Mouse (Mus musculus) cerebellum, postnatal 36 days (tissue): ENCODE results near the gene Aph1b.
"Not testable (repeated sequence)": the region's sequence is repeated elsewhere in the genome, so short reads cannot be mapped to it uniquely, and the experiment has no call there.

Source experiments
- DNase-seq, 2 experiments: peaks; one replicate each; pipeline ENCODE4 v3.0.0; 2021 to 2022; ENCODE audit warnings: mixed read lengths in 2 of 2

Gene Aph1b

GRCm38 (mm10) chr9:66795464-66796324 lies at the start of gene Aph1b:
TSS of gene Aph1b (minus strand) at chr9:66795490.
- DNase-seq = peak; percentile 94 to 97

GRCm38 (mm10) chr9:66835097-66835480 lies 39.8 kb upstream of the Aph1b start:
- no peak for DNase-seq

DNA sequence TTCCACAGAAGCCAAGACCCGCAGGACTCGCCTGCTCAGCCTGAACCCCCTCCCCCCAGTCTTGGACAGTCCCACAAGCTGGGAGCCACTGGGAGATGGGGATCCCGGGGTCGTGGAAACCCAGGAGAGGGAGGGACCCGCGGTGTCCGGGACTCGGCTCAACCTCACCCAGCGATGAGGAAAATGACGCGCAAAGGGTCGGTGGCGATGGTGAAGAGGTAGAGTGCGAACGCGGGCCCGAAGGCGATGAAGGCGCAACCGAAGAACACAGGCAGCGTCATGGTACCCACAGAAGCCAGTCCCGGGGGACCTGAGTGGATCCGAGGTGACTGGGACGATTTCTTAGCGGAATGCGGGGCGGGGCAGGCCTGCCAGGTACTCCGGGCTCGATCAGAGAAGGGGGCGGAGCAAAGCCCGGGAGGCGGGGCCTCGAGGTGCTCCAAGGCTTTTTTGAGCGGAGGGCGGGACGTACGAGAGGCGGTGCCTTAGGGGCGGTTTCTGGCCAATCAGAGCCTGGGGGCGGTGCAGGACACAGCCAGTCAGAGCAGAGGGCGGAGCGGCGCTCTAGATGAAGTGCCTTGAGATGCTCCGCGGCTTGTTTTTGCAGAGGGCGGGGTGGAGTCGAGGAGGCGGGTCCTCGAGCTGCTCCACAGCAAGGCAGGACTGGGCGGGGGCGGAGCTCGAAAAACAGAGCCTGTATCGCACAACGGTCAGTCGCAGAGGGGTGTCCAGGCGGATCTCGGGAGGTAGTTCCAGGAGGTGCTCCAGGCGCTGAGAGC lies 39.2 kb upstream of the Aph1b start, which contains the start of gene Aph1c:
TSS of gene Aph1c (minus strand) at position 409 of the 779 bp plus-strand sequence.
- DNase-seq = peak; percentile 98

DNA sequence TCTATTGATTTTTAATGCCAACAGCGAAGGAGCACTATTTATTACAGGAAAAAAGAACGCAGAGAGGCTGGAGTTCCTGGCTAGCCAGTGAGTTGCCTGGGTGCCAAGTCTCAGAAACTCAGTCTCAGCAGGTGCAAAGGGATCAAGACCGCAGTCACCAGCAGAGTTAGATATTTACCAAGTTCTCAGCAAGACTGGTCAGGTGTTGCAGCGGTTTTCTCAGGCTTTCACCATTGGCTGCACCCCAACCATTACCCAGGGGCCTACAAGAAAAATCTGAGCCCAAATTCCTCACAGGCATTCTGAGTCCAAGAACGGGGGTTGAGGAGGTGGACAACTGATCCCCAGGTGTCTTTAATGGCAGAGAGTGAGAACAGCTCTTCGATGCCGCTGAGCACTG lies 38.6 kb upstream of the Aph1b start:
- peak; percentile 8 to 18 for DNase-seq

DNA sequence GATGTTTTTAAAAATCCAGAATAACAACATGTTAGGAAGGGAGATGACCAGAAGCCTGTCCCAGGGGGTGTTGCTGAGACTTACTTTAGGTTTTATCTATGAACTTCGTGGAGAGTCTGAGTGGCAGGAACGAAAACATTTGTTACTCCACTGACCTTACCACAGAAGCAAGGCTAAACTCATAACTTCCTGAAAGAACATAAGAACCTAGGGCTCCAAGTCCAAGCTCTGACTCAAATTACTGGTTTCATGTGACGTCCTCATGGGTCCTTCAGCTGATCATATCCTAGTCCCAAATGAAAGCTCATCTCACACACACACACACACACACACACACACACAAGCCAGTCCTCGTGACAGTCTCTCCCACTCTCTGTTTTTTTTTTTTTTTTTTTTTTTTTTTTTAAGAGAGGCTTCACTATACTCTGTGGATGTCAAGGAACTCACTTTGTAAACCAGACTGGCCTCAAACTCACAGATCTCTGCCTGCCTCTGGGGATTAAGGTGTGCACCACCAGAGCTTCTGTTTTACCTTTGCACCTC lies 37.1 kb upstream of the Aph1b start:
- DNase-seq = no peak

DNA sequence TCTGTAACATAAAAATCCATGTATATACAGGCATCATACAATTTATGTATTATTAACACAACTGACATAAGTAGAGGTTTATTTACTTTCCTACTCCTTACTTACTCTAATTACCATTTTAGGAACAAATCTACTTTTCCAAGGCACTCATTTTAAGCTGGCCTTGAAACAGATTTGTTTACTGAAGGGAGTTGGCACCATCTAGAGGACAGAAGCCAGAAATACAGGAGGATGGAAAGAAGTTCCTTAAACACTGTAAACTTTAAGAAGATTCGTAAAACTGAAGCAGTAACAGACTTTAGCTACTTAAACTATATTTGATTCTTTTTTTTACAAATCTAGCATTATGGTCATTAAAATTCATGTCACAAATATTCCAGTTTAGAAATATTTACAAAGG lies 30.7 kb upstream of the Aph1b start:
- peak in 1 of 2 experiments; percentile 33 for DNase-seq

DNA sequence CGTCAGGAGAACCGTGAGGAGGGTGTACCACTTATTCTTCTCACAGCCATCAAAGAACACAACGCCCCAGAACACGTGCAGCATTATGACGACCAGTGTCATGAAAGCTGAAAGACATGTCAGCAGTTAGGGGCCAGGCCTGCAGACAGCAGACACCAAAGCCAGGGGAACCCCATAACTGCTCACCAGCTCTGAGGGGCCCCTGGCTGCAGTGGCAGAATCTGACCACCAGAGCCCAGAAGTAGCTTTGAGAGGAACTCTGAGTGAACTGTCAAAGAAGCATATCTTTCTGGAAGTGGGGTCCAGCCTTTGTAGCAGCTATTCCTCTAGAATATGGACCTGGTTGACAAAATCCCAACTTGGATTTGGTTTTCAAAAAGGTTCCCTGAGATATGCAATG lies 27.0 kb upstream of the Aph1b start:
- not testable (repeated sequence) for DNase-seq

- DNase-seq = no peak
Measured at GRCm38 (mm10) chr9:66820996-66821395, 25.7 kb upstream of the Aph1b start.

DNA sequence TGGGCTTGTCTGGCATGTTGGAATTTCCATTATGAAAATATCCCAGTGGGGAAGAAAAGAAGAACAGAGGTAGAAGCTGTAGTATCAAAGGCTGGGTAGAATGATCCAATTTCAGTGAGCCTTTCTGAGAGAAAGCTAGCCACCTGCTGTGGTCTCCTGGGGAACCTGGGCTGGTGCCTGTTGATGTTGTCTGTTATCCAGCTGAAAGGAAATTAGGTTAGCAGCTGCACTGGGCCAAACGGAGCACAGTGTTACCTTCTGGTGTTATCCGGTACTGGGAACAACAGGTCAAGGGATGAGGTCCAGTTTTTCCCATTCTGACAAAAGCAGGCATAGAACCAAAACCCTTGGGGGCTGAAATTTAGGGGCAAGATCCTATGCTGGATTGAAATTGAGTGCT lies 18.1 kb upstream of the Aph1b start:
- DNase-seq = no peak

DNA sequence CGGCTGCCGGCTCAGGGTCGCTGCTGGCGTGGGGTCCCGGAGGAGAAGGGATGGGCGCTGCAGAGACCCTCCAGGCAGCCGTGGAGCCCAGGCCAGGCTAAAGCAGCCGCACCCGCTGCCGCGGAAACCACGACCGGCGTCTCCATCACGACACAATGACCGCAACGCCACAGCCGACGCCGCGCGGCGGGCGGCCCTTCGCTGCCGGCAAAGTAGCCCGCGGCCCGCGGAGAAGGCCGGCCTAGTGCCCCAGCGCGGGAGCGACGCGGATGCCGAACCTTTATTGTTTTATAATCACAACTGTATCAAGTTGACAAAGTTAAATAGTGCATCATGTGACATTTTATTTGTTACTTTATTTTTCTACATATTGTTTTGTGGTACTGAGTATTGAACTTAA lies 10.7 kb upstream of the Aph1b start:
- not testable (repeated sequence) for DNase-seq

- DNase-seq = no peak
Measured at GRCm38 (mm10) chr9:66801947-66802346, 6.7 kb upstream of the Aph1b start.

DNA sequence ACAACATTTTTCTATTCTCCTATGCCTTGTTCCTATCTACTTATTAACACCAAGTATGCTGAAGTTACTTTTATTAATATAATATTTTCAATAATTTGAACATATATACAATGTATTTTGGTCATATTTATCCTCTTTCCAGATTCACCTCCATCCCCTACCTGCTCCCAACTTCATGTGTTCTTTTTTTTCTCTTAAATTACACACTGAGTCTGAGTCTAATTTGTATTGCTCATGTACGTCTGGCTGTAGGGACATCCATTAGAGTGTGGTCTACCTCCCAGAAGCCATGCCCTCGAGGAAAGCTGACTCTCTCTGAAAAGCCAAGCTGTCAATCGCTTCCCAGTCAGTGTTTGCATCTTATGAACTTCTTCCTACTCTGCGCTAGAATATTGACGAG lies 1.4 kb upstream of the Aph1b start, which contains the start of gene Gm10647:
TSS of gene Gm10647 (plus strand) at position 301 of the 400 bp plus-strand sequence.
- DNase-seq = no peak

GRCm38 (mm10) chr9:66794629-66795463 lies 444 bp downstream of the Aph1b start:
- peak in 1 of 2 experiments; percentile 8 for DNase-seq

DNA sequence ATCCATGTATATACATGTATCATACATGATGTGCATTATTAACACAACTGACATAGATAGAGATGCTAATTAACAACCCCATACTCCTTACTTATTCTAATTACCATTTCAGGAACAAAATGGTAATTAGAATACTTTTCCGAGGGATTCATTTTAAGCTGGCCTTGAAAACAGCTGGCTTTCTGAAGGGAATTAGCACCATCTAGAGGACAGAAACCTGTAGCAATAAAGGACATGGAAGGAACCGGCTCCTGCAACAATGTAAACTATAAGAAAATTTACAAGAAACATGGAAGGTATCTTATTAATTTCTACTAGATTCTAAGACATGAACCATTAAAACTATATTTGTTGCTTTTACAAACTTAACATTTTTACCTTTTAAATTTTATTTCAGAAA lies 7.5 kb downstream of the Aph1b start:
- peak in 1 of 2 experiments; percentile 28 for DNase-seq

DNA sequence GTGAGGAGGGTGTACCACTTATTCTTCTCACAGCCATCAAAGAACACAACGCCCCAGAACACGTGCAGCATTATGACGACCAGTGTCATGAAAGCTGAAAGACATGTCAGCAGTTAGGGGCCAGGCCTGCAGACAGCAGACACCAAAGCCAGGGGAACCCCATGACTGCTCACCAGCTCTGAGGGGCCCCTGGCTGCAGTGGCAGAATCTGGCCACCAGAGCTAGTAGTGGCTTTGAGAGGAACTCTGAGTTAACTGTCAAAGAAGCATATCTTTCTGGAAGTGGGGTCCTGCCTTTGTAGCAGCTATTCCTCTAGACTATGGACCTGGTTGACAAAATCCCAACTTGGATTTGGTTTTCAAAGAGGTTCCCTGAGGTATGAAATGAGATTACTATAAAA lies 10.7 kb downstream of the Aph1b start:
- not testable (repeated sequence) for DNase-seq

DNA sequence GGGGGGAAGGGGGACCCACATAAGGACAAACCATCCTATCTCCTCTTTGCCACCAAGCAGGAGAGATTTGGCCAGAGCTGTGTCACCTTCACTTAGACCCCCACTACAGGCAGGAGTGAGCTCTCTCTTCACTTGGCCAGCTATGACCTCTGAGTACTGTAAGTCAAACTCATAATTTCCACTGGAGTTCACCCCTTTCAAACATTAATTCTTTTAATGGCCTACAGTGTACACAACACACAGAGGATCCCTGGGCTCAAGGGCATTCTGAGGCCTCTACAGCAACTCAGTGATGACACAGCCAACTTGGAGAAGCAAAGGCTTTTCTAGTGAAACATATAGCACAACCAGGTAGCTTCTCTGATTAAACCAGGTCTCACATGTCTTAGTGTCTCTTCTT lies 24.6 kb downstream of the Aph1b start:
- DNase-seq = no peak

- no peak for DNase-seq
Measured at GRCm38 (mm10) chr9:66769275-66769674, 26.0 kb downstream of the Aph1b start.

DNA sequence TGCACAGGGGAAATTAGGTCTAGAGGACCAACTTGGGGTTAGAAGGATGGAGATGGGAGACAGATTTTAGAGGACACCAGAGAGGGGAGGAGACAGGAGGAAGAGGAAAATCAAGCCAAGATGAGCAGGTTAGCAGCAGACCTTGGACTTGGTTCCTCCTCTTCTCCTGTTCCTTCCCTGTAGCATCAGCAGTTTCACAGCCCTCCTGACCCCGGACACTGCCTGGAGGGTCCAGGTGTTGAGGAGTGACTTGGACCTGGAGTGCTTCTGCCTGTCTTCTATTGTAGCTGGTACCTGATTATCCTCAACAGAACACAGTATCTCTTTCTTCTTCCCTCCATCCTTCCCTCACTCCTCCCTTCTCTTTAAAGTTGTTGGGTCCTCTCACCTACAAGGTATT lies 26.6 kb downstream of the Aph1b start:
- DNase-seq = no peak

GRCm38 (mm10) chr9:66760991-66761390 lies 34.3 kb downstream of the Aph1b start:
- DNase-seq = no peak

GRCm38 (mm10) chr9:66752849-66753248 lies 42.4 kb downstream of the Aph1b start:
- no peak for DNase-seq

- no peak for DNase-seq
Measured at GRCm38 (mm10) chr9:66748390-66748789, 46.9 kb downstream of the Aph1b start.

- peak in 1 of 2 experiments; percentile 26 for DNase-seq
Measured at GRCm38 (mm10) chr9:66744531-66744930, 50.8 kb downstream of the Aph1b start.
